Mouse (Mus musculus) kidney, adult 10 weeks (tissue): Measurements from ENCODE around the gene Rbl2. TPM values are rescaled to one million over a fixed set of nuclear protein-coding genes. Genes with fewer than 3 reads are reported as not detected.

Experiments
- polyA plus RNA-seq: library from polyadenylated mRNA; stranded (reverse); fragments of 350-450 nt; fragmentation: Illumina TruSeq; extraction: RNeasy Lipid Tissue Mini Kit (QIAGEN cat#74804); gene quantifications from one replicate; pipeline ENCODE4 v1.2.3, GENCODE M21; 2014; ENCODE audit warnings: low read depth, low replicate concordance

The Rbl2 gene
- polyA plus RNA-seq = 70.9 TPM

DNA sequence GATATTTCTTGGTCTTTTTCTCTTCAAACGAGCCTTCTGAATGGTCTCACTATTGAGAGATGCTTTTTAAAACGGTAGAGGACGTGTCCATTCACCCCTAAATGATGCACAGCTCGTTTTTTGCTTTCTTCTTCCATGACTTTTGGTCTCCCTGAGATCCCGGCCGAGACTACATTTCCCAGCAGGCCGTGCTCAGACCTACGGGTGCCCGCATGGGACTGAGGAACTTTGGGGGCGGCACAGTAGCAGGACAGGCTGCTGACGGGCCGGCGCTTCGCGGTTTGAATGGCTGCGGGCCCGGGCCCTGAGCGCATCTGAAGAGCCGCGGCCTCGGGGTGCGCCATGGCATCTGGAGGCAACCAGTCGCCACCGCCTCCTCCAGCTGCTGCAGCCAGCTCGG lies at the start of gene Rbl2:
Gene Rbl2 (plus strand): TSS at position 224 of the 400 bp plus-strand sequence.

Other genes starting within 250 kb of the Rbl2 start
- 763 TPM for gene Chd9, start 241.7 kb upstream of the Rbl2 start, polyA plus RNA-seq
- gene Aktip, start 129.9 kb downstream of the Rbl2 start, polyA plus RNA-seq = 228 TPM
- 10.8 TPM for gene Rpgrip1l, start 243.2 kb downstream of the Rbl2 start, polyA plus RNA-seq
- gene Fto, start 243.5 kb downstream of the Rbl2 start, polyA plus RNA-seq = 29.3 TPM